Mouse (Mus musculus) small intestine, adult 2 months (tissue): Measurements from ENCODE around the gene Brd2.

Source experiments
- CTCF ChIP-seq: fragments of 200-500 bp; IDR thresholded peaks from 2 replicates; pipeline ENCODE4 v1.5.1; 2012; ENCODE audit warnings: low read depth, mild to moderate bottlenecking, control low read depth, inconsistent platforms, low read length, moderate library complexity, mixed read lengths; ENCODE audit not compliant: insufficient replicate concordance, insufficient read length; ENCODE audit errors: extremely low read depth
- POLR2A ChIP-seq: fragments of 200-500 bp; IDR thresholded peaks from 2 replicates; pipeline ENCODE4 v1.6.1; 2012; ENCODE audit warnings: low read depth, mild to moderate bottlenecking, control low read depth, inconsistent platforms, low read length, moderate library complexity

- no peak for TF ChIP-seq CTCF
- TF ChIP-seq POLR2A = no peak
These were observed 21.0 kb upstream of the Brd2 start for GRCm38 (mm10) chr17:34143461-34143860.
